8 mouse cellular contexts compared by ENCODE assay signal in the genomic region with DNA sequence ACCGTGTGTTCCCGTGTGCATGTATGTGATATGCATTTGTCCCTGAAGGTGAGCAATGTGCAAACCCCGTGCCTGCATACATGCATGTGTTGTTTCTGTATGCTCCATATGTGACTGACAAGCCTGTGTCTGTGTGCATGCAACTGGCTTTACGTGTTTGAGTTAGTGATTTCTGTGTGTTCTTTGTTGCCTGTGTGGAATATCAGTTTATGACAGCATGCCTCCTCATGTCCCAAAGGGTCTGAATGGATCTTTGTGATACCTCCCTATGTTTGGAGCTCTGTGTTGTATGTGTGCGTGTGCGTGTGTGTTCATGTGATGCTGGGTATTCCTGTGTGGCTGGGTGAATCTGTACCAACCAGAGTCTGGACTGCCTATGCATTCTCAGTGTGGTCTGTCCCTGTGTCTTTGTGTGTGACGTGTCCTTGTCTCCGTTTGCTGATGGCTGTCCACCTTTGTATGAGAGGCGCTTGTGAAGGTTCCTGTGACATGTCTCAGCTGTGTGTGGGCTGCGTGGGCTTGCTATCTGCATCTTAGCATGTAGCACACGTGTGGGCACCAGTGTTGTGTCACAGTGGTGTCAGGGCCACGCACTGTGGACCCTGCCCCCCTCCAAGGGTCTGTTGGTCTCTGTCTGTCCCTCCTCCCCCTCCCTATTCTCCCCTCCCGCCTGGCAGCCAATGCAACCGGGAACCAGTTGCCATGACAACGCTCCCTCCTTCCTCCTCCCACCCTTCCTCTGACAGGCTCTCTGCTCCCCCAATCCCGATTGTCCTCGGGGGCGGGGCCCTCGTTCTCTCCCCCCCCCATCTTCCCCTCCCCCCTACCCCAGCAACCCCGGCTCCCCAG. TPM values are rescaled to one million over a fixed set of nuclear protein-coding genes. Genes with fewer than 3 reads are reported as not detected.
DNase-seq lines count a peak whose midpoint lies in the region; ATAC-seq and TF ChIP-seq lines count a peak whose summit lies in the region.

Sult2b1 (minus strand) TSS at position 146 of the 849 bp plus-strand sequence.

- no peak for TF ChIP-seq POLR2A in spleen, adult 2 months (IDR thresholded peaks at IDR 0.05; ENCODE audit: low read depth, low read length)
- TF ChIP-seq POLR2A in cortical plate, adult 2 months (IDR thresholded peaks at IDR 0.05; ENCODE audit: extremely low read depth, insufficient read depth, low read length): peak; percentile 68; the same call in 1 of the 2 replicates

- ATAC-seq in midbrain, embryonic 11.5 days (ENCODE audit: low FRiP score): peak; percentile 71

- peaks cover 11% of the 10 kb centered on the region for H3K4me1 ChIP-seq in spleen, adult 2 months (ENCODE audit: control insufficient read depth, insufficient read depth, insufficient read length)
- no peaks in the 10 kb centered on the region for H3K4me1 ChIP-seq in cortical plate, adult 2 months (ENCODE audit: control insufficient read depth, insufficient read depth, low read length)
- peaks cover 21% of the 10 kb centered on the region for H3K4me1 ChIP-seq in midbrain, embryonic 11.5 days (ENCODE audit: control insufficient read depth, insufficient read depth, low read length)

- H3K27ac ChIP-seq in spleen, adult 2 months (ENCODE audit: insufficient read depth, low read length): no peak within 1 kb of the TSS
- peak within 1 kb of the TSS; percentile 35 for H3K27ac ChIP-seq in cortical plate, adult 2 months (ENCODE audit: insufficient read depth, low read length)
- peak within 1 kb of the TSS; percentile 85 for H3K27ac ChIP-seq in midbrain, embryonic 11.5 days (ENCODE audit: low read depth, low read length)

- H3K4me2 ChIP-seq in midbrain, embryonic 11.5 days: peak within 1 kb of the TSS; percentile 79

- peak within 1 kb of the TSS; percentile 82 for H3K9ac ChIP-seq in midbrain, embryonic 11.5 days (ENCODE audit: low read length)

- H3K9me3 ChIP-seq in midbrain, embryonic 11.5 days (ENCODE audit: control insufficient read depth, low read length): no peaks in the 10 kb centered on the region

- DNase-seq in spleen, adult 2 months (ENCODE audit: low read depth in 1 of 2, low spot score in 2 of 2): no peak
- no peak for DNase-seq in spleen, adult 12 weeks (ENCODE audit: low spot score)
- DNase-seq in heart, postnatal 4 days: peak; percentile 40
- peak; percentile 90 to 97 for DNase-seq in layer of hippocampus, postnatal 14 days (ENCODE audit: low spot score in 2 of 2)
- peak; percentile 98 for DNase-seq in midbrain, embryonic 11.5 days (ENCODE audit: low spot score, missing footprints)
- peak; percentile 67 for DNase-seq in testis, postnatal 14 days (ENCODE audit: low spot score)
- no peak for DNase-seq in spleen, postnatal 36 days (ENCODE audit: low spot score in 2 of 2)

- peak within 1 kb of the TSS; percentile 65 for H3K4me3 ChIP-seq in spleen, adult 2 months (ENCODE audit: extremely low read depth, insufficient read depth, insufficient read length)
- peak within 1 kb of the TSS; percentile 57 for H3K4me3 ChIP-seq in cortical plate, adult 2 months (ENCODE audit: insufficient read depth, low read length)
- peak within 1 kb of the TSS; percentile 71 for H3K4me3 ChIP-seq in midbrain, embryonic 11.5 days (ENCODE audit: low read depth, low read length)

- TF ChIP-seq CTCF in spleen, adult 2 months (IDR thresholded peaks at IDR 0.05; ENCODE audit: extremely low read depth, insufficient read depth, insufficient read length, insufficient replicate concordance): no peak
- TF ChIP-seq CTCF in cortical plate, adult 2 months (IDR thresholded peaks at IDR 0.05; ENCODE audit: extremely low read depth, insufficient read depth, low read length): no peak

- 33% methylated on average over 18 of the region's 20 CpGs for WGBS in spleen, adult 2 months
- 24% methylated on average over 20 of the region's 20 CpGs for WGBS in midbrain, embryonic 11.5 days

- peaks cover 12% of the 10 kb centered on the region for H3K27me3 ChIP-seq in spleen, adult 2 months (ENCODE audit: control insufficient read depth, insufficient read depth, low read length)
- H3K27me3 ChIP-seq in midbrain, embryonic 11.5 days (ENCODE audit: control insufficient read depth, insufficient read depth, low read length): peaks cover 2% of the 10 kb centered on the region; the same call in 1 of the 2 replicates

- no peaks in the 10 kb centered on the region for H3K36me3 ChIP-seq in spleen, adult 2 months (ENCODE audit: control insufficient read depth, insufficient read depth, low read length)
- peaks cover 6% of the 10 kb centered on the region for H3K36me3 ChIP-seq in midbrain, embryonic 11.5 days (ENCODE audit: control insufficient read depth, insufficient read depth, low read length)

RNA-seq across cellular contexts. Expression of gene Sult2b1, which starts in this region (rescaled TPM):
- polyA plus RNA-seq in spleen, adult 2 months (2012; rRNA removed): 0.49 and 0.76 TPM in 2 replicates
- polyA plus RNA-seq in cortical plate, adult 2 months (2012; rRNA removed): 26.6 and 29.3 TPM in 2 replicates
- not detected for total RNA-seq in heart, postnatal 4 days (2021)
- total RNA-seq in layer of hippocampus, postnatal 14 days (2021): 10 to 100 TPM in 1 of 2 experiments, 1 to 10 TPM in 1; 8.7 to 12.0 TPM
- 1.5 and 2.4 TPM in 2 replicates for polyA plus RNA-seq in midbrain, embryonic 11.5 days (2014; fragmentation: Nextera tagmentation; extraction: Ambion mirVana)

Comparison
In these comparisons a context has a peak if more than half of its experiments do, and no peak if none do; other contexts are left out.
1. RNA of gene Sult2b1 (total RNA-seq): 8.7 to 12.0 TPM in layer of hippocampus, postnatal 14 days; not detected in heart, postnatal 4 days; every median in the first group is over 4 times any median in the second.
2. Peak in DNase-seq in heart, postnatal 4 days; RNA of the gene not detected or under 1 TPM.
3. DNase-seq: peak in layer of hippocampus, postnatal 14 days (2 of 2), midbrain, embryonic 11.5 days (single experiment) and testis, postnatal 14 days (single experiment); none in spleen, adult 2 months (0 of 2), spleen, adult 12 weeks (single experiment) and spleen, postnatal 36 days (0 of 2).
4. Peak in every context shown above with its lines, with median percentiles within 50 percentile points of each other: H3K4me3 ChIP-seq.